Mouse (Mus musculus): ENCODE measurements at regions not wholly inside any gene's neighbourhood (a gene's known extent, or its start where the extent isn't known, plus 50 kb on each side); places are given as distances from the start of the nearest gene placed in this dataset.
A peak's percentile ranks its signal among the peaks of the same experiment; 100 is the strongest.

- Histone ChIP-seq H3K9ac (ENCODE audit: low read depth, low read length, severe bottlenecking) (no peak overlapping the region), H3K27ac (replicated peaks; ENCODE audit: low read depth, low read length) (peak overlapping the region; percentile 72), H3K27me3 (ENCODE audit: control insufficient read depth, insufficient read depth, low read length) (no peaks in the 10 kb centered on the region), H3K36me3 (ENCODE audit: control insufficient read depth, insufficient read depth, low read length) (no peaks in the 10 kb centered on the region), H3K4me2 (replicated peaks; ENCODE audit: low read depth, low read length, severe bottlenecking) (no peak overlapping the region), H3K4me3 (replicated peaks; ENCODE audit: low read length) (no peak overlapping the region), H3K4me1 (ENCODE audit: control insufficient read depth, insufficient read depth, low read length) (peaks cover 10% of the 10 kb centered on the region), H3K9me3 (ENCODE audit: control insufficient read depth, low read length) (no peaks in the 10 kb centered on the region)
- no peak for DNase-seq (ENCODE audit: low spot score)
- ATAC-seq (ENCODE audit: low FRiP score, low read depth) = peak; percentile 60; the same call in 1 of the 2 replicates
- 48% methylated on average over 2 of the region's 2 CpGs for WGBS
- TF ChIP-seq POLR2A (IDR thresholded peaks at IDR 0.05; ENCODE audit: borderline replicate concordance, extremely low read depth, insufficient read depth, insufficient read length) = no peak
Observed at GRCm38 (mm10) chr13:60376705-60377104, 199.5 kb upstream of the Gas1 start.

GRCm38 (mm10) chr13:60382855-60383254 is 205.7 kb upstream of the Gas1 start:
- H3K4me2 ChIP-seq (replicated peaks; ENCODE audit: low read depth, low read length, severe bottlenecking) = no peak overlapping the region
- WGBS = 39% methylated on average over 2 of the region's 2 CpGs
- TF ChIP-seq POLR2A (IDR thresholded peaks at IDR 0.05; ENCODE audit: borderline replicate concordance, extremely low read depth, insufficient read depth, insufficient read length) = no peak
- no peak overlapping the region for H3K9ac ChIP-seq (ENCODE audit: low read depth, low read length, severe bottlenecking)
- DNase-seq (ENCODE audit: low spot score) (no peak), ATAC-seq (ENCODE audit: low FRiP score, low read depth) (no peak)
- H3K9me3 ChIP-seq (ENCODE audit: control insufficient read depth, low read length) = no peaks in the 10 kb centered on the region
- no peaks in the 10 kb centered on the region for H3K27me3 ChIP-seq (ENCODE audit: control insufficient read depth, insufficient read depth, low read length)
- no peaks in the 10 kb centered on the region for H3K36me3 ChIP-seq (ENCODE audit: control insufficient read depth, insufficient read depth, low read length)
- H3K4me1 ChIP-seq (ENCODE audit: control insufficient read depth, insufficient read depth, low read length) = no peaks in the 10 kb centered on the region
- no peak overlapping the region for H3K27ac ChIP-seq (replicated peaks; ENCODE audit: low read depth, low read length)
- H3K4me3 ChIP-seq (replicated peaks; ENCODE audit: low read length) = no peak overlapping the region

- 0 out of 2 replicates have a peak, but pooled peaks cover 3% of the 10 kb centered on the region for H3K9me3 ChIP-seq (ENCODE audit: control insufficient read depth, low read length)
- H3K27ac ChIP-seq (replicated peaks; ENCODE audit: low read depth, low read length) = 0 out of 2 replicates have a peak overlapping the region, but pooled peaks have one; percentile 3
- no peak overlapping the region for H3K9ac ChIP-seq (ENCODE audit: low read depth, low read length, severe bottlenecking)
- peaks cover 16% of the 10 kb centered on the region for H3K4me1 ChIP-seq (ENCODE audit: control insufficient read depth, insufficient read depth, low read length)
- H3K27me3 ChIP-seq (ENCODE audit: control insufficient read depth, insufficient read depth, low read length) = no peaks in the 10 kb centered on the region
- WGBS = 39% methylated on average over 2 of the region's 2 CpGs
- TF ChIP-seq POLR2A (IDR thresholded peaks at IDR 0.05; ENCODE audit: borderline replicate concordance, extremely low read depth, insufficient read depth, insufficient read length) = no peak
- H3K36me3 ChIP-seq (ENCODE audit: control insufficient read depth, insufficient read depth, low read length) = no peaks in the 10 kb centered on the region
- no peak overlapping the region for H3K4me2 ChIP-seq (replicated peaks; ENCODE audit: low read depth, low read length, severe bottlenecking)
- ATAC-seq (ENCODE audit: low FRiP score, low read depth) (no peak), DNase-seq (ENCODE audit: low spot score) (no peak)
- no peak overlapping the region for H3K4me3 ChIP-seq (replicated peaks; ENCODE audit: low read length)
Observed at GRCm38 (mm10) chr13:60398836-60399235, 202.9 kb upstream of the Dapk1 start.

GRCm38 (mm10) chr13:60400764-60401487 is 200.8 kb upstream of the Dapk1 start:
- ATAC-seq (ENCODE audit: low FRiP score, low read depth) = peak; percentile 63
- WGBS = 47% methylated on average over 3 of the region's 3 CpGs

GRCm38 (mm10) chr13:60403471-60403870 is 198.3 kb upstream of the Dapk1 start:
- no peak for ATAC-seq (ENCODE audit: low FRiP score, low read depth)
- H3K36me3 ChIP-seq (ENCODE audit: control insufficient read depth, insufficient read depth, low read length) = no peaks in the 10 kb centered on the region
- peaks cover 16% of the 10 kb centered on the region for H3K4me1 ChIP-seq (ENCODE audit: control insufficient read depth, insufficient read depth, low read length)
- H3K9ac ChIP-seq (ENCODE audit: low read depth, low read length, severe bottlenecking) = no peak overlapping the region
- 90% methylated on average over 3 of the region's 3 CpGs for WGBS
- peaks cover 3% of the 10 kb centered on the region; the same call in 1 of the 2 replicates for H3K9me3 ChIP-seq (ENCODE audit: control insufficient read depth, low read length)
- no peak overlapping the region for H3K27ac ChIP-seq (replicated peaks; ENCODE audit: low read depth, low read length)
- TF ChIP-seq POLR2A (IDR thresholded peaks at IDR 0.05; ENCODE audit: borderline replicate concordance, extremely low read depth, insufficient read depth, insufficient read length) = no peak
- no peak overlapping the region for H3K4me2 ChIP-seq (replicated peaks; ENCODE audit: low read depth, low read length, severe bottlenecking)
- no peaks in the 10 kb centered on the region for H3K27me3 ChIP-seq (ENCODE audit: control insufficient read depth, insufficient read depth, low read length)
- no peak overlapping the region for H3K4me3 ChIP-seq (replicated peaks; ENCODE audit: low read length)
- no peak for DNase-seq (ENCODE audit: low spot score)

More at GRCm38 (mm10) chr13:60400764-60401487, 200.8 kb upstream of the Dapk1 start:
- TF ChIP-seq POLR2A (IDR thresholded peaks at IDR 0.05; ENCODE audit: borderline replicate concordance, extremely low read depth, insufficient read depth, insufficient read length) = no peak
- peak; percentile 46 for DNase-seq (ENCODE audit: low spot score)
- no peaks in the 10 kb centered on the region for H3K27me3 ChIP-seq (ENCODE audit: control insufficient read depth, insufficient read depth, low read length)
- H3K4me2 ChIP-seq (replicated peaks; ENCODE audit: low read depth, low read length, severe bottlenecking) = no peak overlapping the region
- H3K36me3 ChIP-seq (ENCODE audit: control insufficient read depth, insufficient read depth, low read length) = no peaks in the 10 kb centered on the region
- H3K9me3 ChIP-seq (ENCODE audit: control insufficient read depth, low read length) = peaks cover 3% of the 10 kb centered on the region; the same call in 1 of the 2 replicates
- H3K9ac ChIP-seq (ENCODE audit: low read depth, low read length, severe bottlenecking) = no peak overlapping the region
- H3K27ac ChIP-seq (replicated peaks; ENCODE audit: low read depth, low read length) = peak overlapping the region; percentile 71
- peaks cover 16% of the 10 kb centered on the region for H3K4me1 ChIP-seq (ENCODE audit: control insufficient read depth, insufficient read depth, low read length)
- no peak overlapping the region for H3K4me3 ChIP-seq (replicated peaks; ENCODE audit: low read length)

Data from limb, embryonic 14.5 days (tissue).